Mouse (Mus musculus): ENCODE measurements around the gene Igf2bp1.
"Not testable (repeated sequence)": the region's sequence is repeated elsewhere in the genome, so short reads cannot be mapped to it uniquely, and the experiment has no call there.

Igf2bp1 gene

GRCm38 (mm10) chr11:95959152-95959551 is 46.6 kb downstream of the Igf2bp1 start:
- peak; percentile 22 for DNase-seq (ENCODE audit: low read depth)

GRCm38 (mm10) chr11:95958251-95958650 is 47.5 kb downstream of the Igf2bp1 start:
- no peak for DNase-seq (ENCODE audit: low read depth)

GRCm38 (mm10) chr11:95957407-95957806 is 48.3 kb downstream of the Igf2bp1 start:
- DNase-seq (ENCODE audit: low read depth), result no peak

- DNase-seq (ENCODE audit: low read depth), result no peak
These were observed 52.4 kb downstream of the Igf2bp1 start for GRCm38 (mm10) chr11:95953313-95953712.

GRCm38 (mm10) chr11:95945838-95946472 is 59.8 kb downstream of the Igf2bp1 start:
- no peak for DNase-seq (ENCODE audit: low read depth)

DNA sequence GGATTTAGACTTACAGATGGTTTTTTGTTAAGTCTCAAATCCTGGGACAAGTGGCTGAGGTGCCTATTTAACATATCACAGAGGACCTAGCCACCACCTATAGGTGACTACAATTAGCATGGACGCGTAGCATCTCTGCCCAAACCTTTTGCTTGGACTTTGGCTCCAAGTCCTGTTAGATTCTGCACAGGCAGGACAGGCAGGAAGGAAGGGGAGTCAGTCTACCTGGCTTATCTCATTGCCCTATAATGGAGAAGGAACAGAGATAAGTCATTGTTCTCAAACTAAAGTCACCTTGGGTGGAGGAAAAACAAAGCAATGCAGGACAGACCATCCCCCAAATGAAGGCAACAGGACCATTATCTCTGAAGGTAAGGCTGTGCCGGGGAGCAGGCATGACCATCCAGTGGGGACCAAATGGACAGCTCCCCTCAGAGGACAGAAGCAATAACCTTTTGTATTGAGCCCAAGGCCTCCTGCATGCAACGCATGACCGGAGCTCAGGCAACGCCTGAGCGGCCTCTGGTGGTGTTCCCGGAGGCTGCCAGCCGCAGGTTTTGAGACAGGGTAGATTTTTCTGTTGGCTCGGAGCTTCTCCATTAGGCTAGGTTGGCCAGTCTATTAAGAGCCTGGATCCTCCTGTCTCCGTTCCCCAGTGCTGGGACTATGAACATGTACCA is 65.8 kb downstream of the Igf2bp1 start:
- no peak for DNase-seq (ENCODE audit: low read depth)

DNA sequence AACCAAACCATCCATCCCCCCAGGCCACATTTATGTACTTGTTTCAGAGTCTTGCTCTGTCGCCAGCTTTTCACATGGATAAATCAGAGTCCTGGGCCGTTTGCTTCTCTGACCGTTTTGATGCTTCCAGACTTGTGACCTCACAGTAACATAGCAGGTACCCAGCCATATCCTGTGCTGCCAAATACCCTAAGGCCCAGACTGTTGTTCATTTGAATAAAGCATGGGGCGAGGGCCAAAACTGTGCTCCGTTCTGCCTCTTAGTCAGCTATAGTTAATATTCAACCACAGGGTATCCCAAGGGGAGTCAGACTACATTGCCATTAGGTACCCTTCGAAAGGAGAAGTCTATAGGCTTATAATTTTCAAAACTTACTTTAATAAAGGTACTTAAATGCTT is 69.3 kb downstream of the Igf2bp1 start:
- DNase-seq (ENCODE audit: low read depth), result no peak

- not testable (repeated sequence) for DNase-seq (ENCODE audit: low read depth)
These were observed 73.6 kb downstream of the Igf2bp1 start for GRCm38 (mm10) chr11:95932168-95932567.

DNA sequence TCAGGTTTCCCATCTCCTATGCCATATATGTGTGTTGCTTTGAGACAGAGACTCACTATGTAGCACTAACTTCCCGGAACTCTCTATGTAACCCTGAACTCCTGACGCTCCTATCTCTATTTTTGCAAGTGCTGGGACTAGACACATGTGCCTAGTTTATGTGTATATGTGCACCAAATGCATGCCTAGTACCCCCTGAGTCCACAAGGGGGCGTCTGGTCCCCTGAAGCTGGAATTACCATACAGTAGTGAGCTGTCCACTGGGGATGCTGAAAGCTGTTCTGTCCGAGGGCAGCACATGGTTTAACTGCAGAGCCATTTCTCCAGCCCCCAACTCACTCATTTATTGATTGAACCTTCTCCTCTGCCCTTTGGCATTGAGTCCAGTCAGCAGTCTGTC is 79.3 kb downstream of the Igf2bp1 start:
- no peak for DNase-seq (ENCODE audit: low read depth)

DNA sequence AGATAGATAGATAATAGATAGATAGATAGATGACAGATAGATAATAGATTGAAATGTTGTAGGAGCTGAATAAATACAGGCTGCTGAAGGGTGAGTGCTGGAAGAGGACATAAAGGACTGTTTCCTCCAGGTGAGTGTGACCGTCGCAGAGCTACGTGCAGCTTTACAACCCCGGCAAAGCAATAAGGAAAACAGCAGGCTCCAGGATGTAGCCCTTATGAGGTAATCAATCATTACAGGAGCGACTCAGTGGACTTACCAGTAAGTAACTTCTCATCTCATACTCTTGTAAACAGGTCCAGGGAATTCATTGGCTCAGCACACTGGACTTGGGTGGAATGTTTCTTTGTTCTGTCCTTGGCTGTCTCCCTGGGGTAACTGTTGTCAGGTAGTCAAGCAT is 79.8 kb downstream of the Igf2bp1 start:
- no peak for DNase-seq (ENCODE audit: low read depth)

DNA sequence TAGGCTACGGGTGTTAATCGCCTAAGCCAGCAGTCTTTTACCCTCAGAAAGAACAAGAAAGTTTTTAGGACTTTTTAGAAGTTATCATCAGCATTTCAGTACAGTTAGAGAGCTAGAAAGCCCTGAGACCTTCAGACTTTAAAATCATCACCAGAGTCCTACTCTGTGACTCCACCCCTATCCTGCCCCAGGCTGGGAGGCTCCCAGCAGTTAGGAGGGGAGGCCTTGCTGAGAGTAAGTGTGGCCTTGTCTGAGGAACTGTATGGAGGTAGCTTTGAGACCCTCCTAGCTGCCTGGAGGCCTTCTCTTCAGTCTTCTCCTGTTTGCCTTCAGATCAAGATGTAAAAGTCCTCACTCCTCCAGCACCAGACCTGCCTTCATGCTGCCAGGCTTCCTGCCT is 81.5 kb downstream of the Igf2bp1 start:
- DNase-seq (ENCODE audit: low read depth), result no peak

GRCm38 (mm10) chr11:95923477-95923876 is 82.3 kb downstream of the Igf2bp1 start:
- not testable (repeated sequence) for DNase-seq (ENCODE audit: low read depth)

DNA sequence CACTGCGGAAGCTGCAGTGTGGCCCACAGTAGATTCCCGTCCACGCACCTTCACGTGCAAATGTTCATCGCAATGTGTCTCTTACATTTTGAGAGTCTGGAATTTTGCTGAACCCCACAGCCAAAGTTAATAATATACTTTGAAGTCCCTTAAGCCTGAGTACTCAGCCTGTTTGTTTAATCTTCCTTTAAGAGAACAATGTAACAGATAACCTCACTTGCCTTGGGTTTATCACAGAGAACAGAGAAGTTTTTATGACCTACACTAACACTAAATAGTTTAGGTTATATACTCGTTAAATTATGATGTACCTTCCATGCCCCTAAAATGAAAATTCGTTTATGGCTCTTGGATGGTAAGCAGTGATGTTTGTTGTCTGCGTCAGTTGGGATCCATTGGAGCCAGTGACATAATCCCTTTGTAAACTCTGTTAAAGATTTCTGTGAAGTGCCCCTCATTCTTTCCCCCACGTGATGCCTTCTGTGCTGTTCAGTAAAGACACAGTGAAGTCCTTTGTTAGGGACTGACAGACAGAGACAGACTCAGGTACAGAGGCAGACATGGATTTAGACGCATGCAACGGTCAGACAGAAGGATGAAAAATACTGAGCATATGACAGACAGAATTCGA is 83.6 kb downstream of the Igf2bp1 start:
- no peak for DNase-seq (ENCODE audit: low read depth)

DNA sequence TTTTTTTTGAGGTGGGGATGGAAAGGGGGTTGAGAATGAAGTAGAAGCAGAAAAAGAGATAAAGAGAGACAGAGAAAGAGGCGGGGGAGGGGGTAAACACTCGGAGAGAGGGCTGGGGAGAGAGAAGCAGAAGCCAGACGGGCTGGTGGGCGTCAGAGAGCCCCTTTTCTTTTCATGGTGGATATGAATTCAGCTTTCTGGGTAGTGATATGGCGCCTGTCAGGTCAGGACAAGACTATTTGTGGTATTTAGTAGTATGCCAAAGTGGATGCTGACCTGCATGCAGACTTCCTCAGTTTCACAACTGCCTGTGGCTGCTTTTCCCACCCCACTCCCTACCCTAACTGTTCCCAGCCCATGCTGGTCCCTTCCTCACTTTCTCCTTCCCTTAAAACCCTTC is 89.3 kb downstream of the Igf2bp1 start:
- DNase-seq (ENCODE audit: low read depth), result no peak

- DNase-seq (ENCODE audit: low read depth), result peak; percentile 18
These were observed 90.6 kb downstream of the Igf2bp1 start for GRCm38 (mm10) chr11:95915006-95915710.

- DNase-seq (ENCODE audit: low read depth), result no peak
These were observed 91.2 kb downstream of the Igf2bp1 start, which contains the start of gene B4galnt2 for GRCm38 (mm10) chr11:95914571-95914991. Gene B4galnt2, minus strand, starts transcription at chr11:95914891.

- no peak for DNase-seq (ENCODE audit: low read depth)
These were observed 91.7 kb downstream of the Igf2bp1 start for GRCm38 (mm10) chr11:95913959-95914566.

DNA sequence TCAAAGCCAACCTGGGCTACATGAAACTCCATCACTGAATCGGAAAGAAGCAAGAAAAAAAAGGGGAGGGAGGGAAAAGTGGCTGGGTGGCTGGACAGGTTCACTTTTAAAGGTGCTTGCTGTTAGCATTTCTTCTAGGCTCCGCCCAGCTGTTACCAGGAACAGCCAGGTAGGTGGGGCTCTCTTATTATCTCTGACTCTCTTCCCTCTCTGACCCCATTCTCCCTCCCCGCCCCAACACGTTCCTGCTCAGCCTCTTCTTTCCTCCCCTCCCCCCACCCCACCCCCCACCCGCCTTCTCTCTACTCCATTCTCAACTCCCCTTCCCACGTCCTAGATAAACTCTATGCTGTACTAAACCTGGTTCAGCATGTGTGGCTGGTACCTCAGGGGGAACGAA is 94.2 kb downstream of the Igf2bp1 start:
- DNase-seq (ENCODE audit: low read depth), result no peak

DNA sequence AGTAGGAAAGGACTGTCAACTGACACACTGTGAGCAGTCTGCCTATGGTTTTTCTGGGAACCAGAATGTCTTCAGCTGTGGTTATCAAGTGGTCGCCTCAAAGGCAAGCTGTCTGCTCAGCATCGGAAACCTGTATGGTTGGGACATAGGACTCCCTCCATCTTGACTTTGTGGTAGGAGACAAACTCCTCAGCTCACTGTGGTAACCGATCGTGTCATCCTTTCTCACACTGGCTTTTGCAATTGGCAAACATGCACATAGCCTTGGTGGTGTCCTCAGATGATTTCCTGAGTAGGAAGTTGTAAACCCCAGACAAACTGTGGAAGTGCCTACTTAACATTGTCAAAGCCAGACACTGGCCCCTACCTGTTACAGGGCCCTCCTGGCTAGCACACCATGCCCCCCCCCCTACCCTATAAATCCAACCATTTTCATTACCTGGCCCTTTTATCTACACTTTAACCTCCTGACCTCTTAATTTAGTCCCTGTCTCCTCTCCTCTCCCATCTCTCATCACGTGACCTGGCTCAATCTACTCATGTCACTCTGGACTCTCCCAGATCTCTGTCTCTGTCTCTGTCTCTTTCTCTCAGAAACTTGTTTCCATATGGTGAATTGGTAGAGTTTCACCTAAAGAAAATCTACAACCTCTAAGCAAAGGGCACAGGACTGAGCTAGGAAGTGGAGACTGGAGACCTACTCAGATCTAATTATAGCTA is 97.8 kb downstream of the Igf2bp1 start:
- DNase-seq (ENCODE audit: low read depth), result no peak
